Mouse (Mus musculus) brain, embryonic 14.5 days (tissue): ENCODE data around the gene Tesk2.
A peak's percentile ranks its signal among the peaks of the same experiment; 100 is the strongest.

Experiments
- CTCF ChIP-seq: fragments of 200-500 bp; IDR thresholded peaks from 2 replicates; pipeline ENCODE4 v1.5.1; 2012; ENCODE audit warnings: inconsistent platforms, mild to moderate bottlenecking, moderate library complexity, borderline replicate concordance; ENCODE audit not compliant: insufficient read depth, insufficient read length; ENCODE audit errors: extremely low read depth
- POLR2A ChIP-seq: fragments of 200-500 bp; IDR thresholded peaks from 2 replicates; pipeline ENCODE4 v1.6.1; 2012; ENCODE audit warnings: mild to moderate bottlenecking, inconsistent platforms, borderline replicate concordance; ENCODE audit not compliant: poor library complexity, insufficient read depth, insufficient read length, severe bottlenecking; ENCODE audit errors: extremely low read depth

DNA sequence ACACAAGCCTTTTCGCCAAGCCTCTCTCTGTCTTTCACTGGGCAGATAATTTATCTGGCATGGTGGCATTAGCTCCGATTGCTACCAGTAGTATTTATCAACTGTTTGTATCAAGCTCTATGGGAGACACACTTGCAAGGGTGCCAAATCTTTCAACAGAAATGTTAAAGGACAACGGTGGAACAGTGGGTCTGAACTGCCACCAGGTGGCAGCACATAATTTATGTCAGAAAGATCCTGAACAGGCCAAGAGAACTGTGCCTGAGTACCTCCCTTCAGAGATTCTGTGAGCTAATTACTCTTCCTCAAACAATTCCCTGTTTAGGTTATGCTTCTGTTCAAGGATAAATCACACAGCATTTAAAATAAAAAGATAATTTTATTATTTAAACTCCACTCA lies 1.4 kb upstream of the Tesk2 start:
- TF ChIP-seq POLR2A (no peak), CTCF (peak; percentile 77; the same call in 1 of the 2 replicates)
